ENCODE assay signal across 9 mouse cellular contexts in the genomic region with DNA sequence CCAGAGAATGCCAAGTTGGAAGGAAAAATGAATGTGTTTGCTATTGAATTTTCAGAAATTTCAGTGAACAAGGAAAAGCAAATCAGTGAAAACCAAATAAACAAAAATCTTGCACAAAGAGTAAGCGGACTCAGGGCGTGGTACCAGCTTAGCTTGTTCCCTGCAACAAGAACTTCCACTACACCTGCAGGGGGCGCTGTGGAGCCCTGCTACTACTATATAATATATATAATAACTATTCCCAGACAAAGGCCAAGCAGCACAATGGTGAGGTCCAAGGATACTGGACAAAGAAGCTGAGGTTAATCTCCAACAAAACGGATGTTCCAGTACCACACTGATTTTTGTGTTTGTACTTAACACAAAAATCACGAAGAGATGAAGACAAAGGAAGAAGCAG. TPM values are rescaled to one million over a fixed set of nuclear protein-coding genes. Genes with fewer than 3 reads are reported as not detected.
A peak's percentile ranks its signal among the peaks of the same experiment; 100 is the strongest.
DNase-seq lines count a peak whose midpoint lies in the region; ATAC-seq lines count a peak whose summit lies in the region.
"Had no signal": no experiment of that assay in that cellular context is flagged by ENCODE, and none has a peak within 500 bp of the region (broad histone marks: within the 10 kb centered on the region; RNA-seq: fewer than 3 reads in every experiment).

No protein-coding gene starts in this region.

- ATAC-seq in intestine, embryonic 14.5 days (replicated peaks; ENCODE audit: low FRiP score, low TSS enrichment, low read depth): no peak
- ATAC-seq in intestine, embryonic 15.5 days: no peak
- ATAC-seq in embryonic facial prominence, embryonic 14.5 days (ENCODE audit: low read depth): no peak

- H3K4me2 ChIP-seq in intestine, embryonic 14.5 days (ENCODE audit: low read length): no peak overlapping the region
- no peak overlapping the region for H3K4me2 ChIP-seq in intestine, embryonic 15.5 days (replicated peaks)
- no peak overlapping the region for H3K4me2 ChIP-seq in embryonic facial prominence, embryonic 14.5 days (ENCODE audit: low read depth, low read length)
- H3K4me2 ChIP-seq: liver, embryonic 15.5 days had no signal

- no peak overlapping the region for H3K9ac ChIP-seq in intestine, embryonic 14.5 days (ENCODE audit: low read length)
- no peak overlapping the region for H3K9ac ChIP-seq in intestine, embryonic 15.5 days
- H3K9ac ChIP-seq in embryonic facial prominence, embryonic 14.5 days (ENCODE audit: low read depth, low read length): no peak overlapping the region
- H3K9ac ChIP-seq: liver, embryonic 15.5 days had no signal

- H3K36me3 ChIP-seq in intestine, embryonic 14.5 days (ENCODE audit: control insufficient read depth, insufficient read depth, low read length): peaks cover 89% of the 10 kb centered on the region
- peaks cover 36% of the 10 kb centered on the region for H3K36me3 ChIP-seq in intestine, embryonic 15.5 days
- peaks cover 92% of the 10 kb centered on the region for H3K36me3 ChIP-seq in embryonic facial prominence, embryonic 14.5 days (ENCODE audit: control insufficient read depth, insufficient read depth, low read length)
- peaks cover 98% of the 10 kb centered on the region for H3K36me3 ChIP-seq in limb, embryonic 10.5 days

- H3K27ac ChIP-seq in intestine, embryonic 14.5 days (ENCODE audit: low read depth): no peak overlapping the region
- no peak overlapping the region for H3K27ac ChIP-seq in intestine, embryonic 15.5 days
- no peak overlapping the region for H3K27ac ChIP-seq in embryonic facial prominence, embryonic 14.5 days (replicated peaks; ENCODE audit: low read depth, low read length)
- H3K27ac ChIP-seq in limb, embryonic 10.5 days: no peak overlapping the region
- H3K27ac ChIP-seq: liver, embryonic 15.5 days had no signal

- H3K4me1 ChIP-seq in intestine, embryonic 14.5 days (replicated peaks; ENCODE audit: control insufficient read depth, insufficient read depth, low read length): no peaks in the 10 kb centered on the region
- H3K4me1 ChIP-seq in intestine, embryonic 15.5 days (replicated peaks): no peaks in the 10 kb centered on the region
- H3K4me1 ChIP-seq in embryonic facial prominence, embryonic 14.5 days (ENCODE audit: control insufficient read depth, insufficient read depth, low read length): 0 out of 2 replicates have a peak, but pooled peaks cover 4% of the 10 kb centered on the region
- H3K4me1 ChIP-seq in limb, embryonic 10.5 days: no peaks in the 10 kb centered on the region
- H3K4me1 ChIP-seq: liver, embryonic 15.5 days had no signal

- WGBS in intestine, embryonic 14.5 days: 68% methylated on average over 5 of the region's 5 CpGs
- 63% methylated on average over 5 of the region's 5 CpGs for WGBS in intestine, embryonic 15.5 days
- WGBS in embryonic facial prominence, embryonic 14.5 days: 72% methylated on average over 5 of the region's 5 CpGs
- 74% methylated on average over 5 of the region's 5 CpGs for WGBS in limb, embryonic 10.5 days

- no peaks in the 10 kb centered on the region for H3K9me3 ChIP-seq in intestine, embryonic 14.5 days (ENCODE audit: control insufficient read depth, low read length)
- H3K9me3 ChIP-seq in intestine, embryonic 15.5 days: no peaks in the 10 kb centered on the region
- no peaks in the 10 kb centered on the region for H3K9me3 ChIP-seq in embryonic facial prominence, embryonic 14.5 days (ENCODE audit: control insufficient read depth, low read length)
- no peaks in the 10 kb centered on the region for H3K9me3 ChIP-seq in limb, embryonic 10.5 days (replicated peaks)
- H3K9me3 ChIP-seq: liver, embryonic 15.5 days had no signal

- no peaks in the 10 kb centered on the region for H3K27me3 ChIP-seq in intestine, embryonic 14.5 days (replicated peaks; ENCODE audit: control insufficient read depth, insufficient read depth, low read length)
- no peaks in the 10 kb centered on the region for H3K27me3 ChIP-seq in intestine, embryonic 15.5 days (replicated peaks)
- no peaks in the 10 kb centered on the region for H3K27me3 ChIP-seq in embryonic facial prominence, embryonic 14.5 days (replicated peaks; ENCODE audit: control insufficient read depth, insufficient read depth, low read length)
- no peaks in the 10 kb centered on the region for H3K27me3 ChIP-seq in limb, embryonic 10.5 days (ENCODE audit: low read depth, poor library complexity, severe bottlenecking)
- H3K27me3 ChIP-seq: liver, embryonic 15.5 days had no signal

- DNase-seq in intestine, embryonic 14.5 days (ENCODE audit: low spot score): peak; percentile 78
- peak; percentile 46 to 47 for DNase-seq in CD8-positive naive resting alpha-beta T cell, adult 2 months (ENCODE audit: low read depth in 2 of 2, low spot score in 2 of 2)
- DNase-seq in adrenal gland, postnatal 10 days: peak; percentile 74
- DNase-seq in embryonic facial prominence, embryonic 14.5 days (ENCODE audit: low spot score): peak; percentile 68
- peak; percentile 66 for DNase-seq in limb, embryonic 10.5 days (ENCODE audit: low spot score)
- DNase-seq in retina, postnatal 7 days (ENCODE audit: low read depth, low spot score): peak; percentile 19
- no peak for DNase-seq in yolk sac, embryonic 10.5 days (ENCODE audit: low spot score)

- no peak overlapping the region for H3K4me3 ChIP-seq in intestine, embryonic 14.5 days (ENCODE audit: low read depth, low read length)
- H3K4me3 ChIP-seq in intestine, embryonic 15.5 days (replicated peaks): no peak overlapping the region
- no peak overlapping the region for H3K4me3 ChIP-seq in embryonic facial prominence, embryonic 14.5 days (ENCODE audit: low read depth, low read length)
- no peak overlapping the region for H3K4me3 ChIP-seq in limb, embryonic 10.5 days
- H3K4me3 ChIP-seq: liver, embryonic 15.5 days had no signal

RNA-seq across cellular contexts. Expression of a gene that starts 53.1 kb away (rescaled TPM):
- 40.8 and 42.5 TPM in 2 replicates for polyA plus RNA-seq in intestine, embryonic 14.5 days (2014; fragmentation: Nextera tagmentation; extraction: Ambion mirVana)
- polyA plus RNA-seq in intestine, embryonic 15.5 days (2015; fragmentation: Nextera tagmentation; extraction: Ambion mirVana): 34.3 and 39.0 TPM in 2 replicates
- total RNA-seq in adrenal gland, postnatal 10 days (2021): 10 to 100 TPM; 73.0 to 80.0 TPM
- 42.2 and 43.7 TPM in 2 replicates for polyA plus RNA-seq in embryonic facial prominence, embryonic 14.5 days (2014; fragmentation: Nextera tagmentation; extraction: Ambion mirVana)
- polyA plus RNA-seq in limb, embryonic 10.5 days (2016; fragmentation: Nextera tagmentation; extraction: Ambion mirVana): 72.2 and 76.4 TPM in 2 replicates
